Mouse (Mus musculus): ENCODE data around the gene Islr.
"Not testable (repeated sequence)": the region's sequence is repeated elsewhere in the genome, so short reads cannot be mapped to it uniquely, and the experiment has no call there.

Islr gene

GRCm38 (mm10) chr9:58203516-58204447 lies at the start of gene Islr, which contains the start of gene Islr2:
Islr (minus strand) TSS chr9:58204306.
Islr2 (minus strand) TSS chr9:58204319.
- DNase-seq (ENCODE audit: low read depth, low spot score) = no peak

GRCm38 (mm10) chr9:58253805-58254122 lies 49.7 kb upstream of the Islr start:
- not testable (repeated sequence) for DNase-seq (ENCODE audit: low read depth, low spot score)

- peak; percentile 93 for DNase-seq (ENCODE audit: low read depth, low spot score)
These were observed 49.1 kb upstream of the Islr start, which contains the start of gene Stoml1 for GRCm38 (mm10) chr9:58253033-58253804. Stoml1 (plus strand) TSS chr9:58253164.

- DNase-seq (ENCODE audit: low read depth, low spot score) = not testable (repeated sequence)
These were observed 46.6 kb upstream of the Islr start for GRCm38 (mm10) chr9:58250730-58251129.

- peak; percentile 59 for DNase-seq (ENCODE audit: low read depth, low spot score)
These were observed 46.2 kb upstream of the Islr start for GRCm38 (mm10) chr9:58250322-58250721.

GRCm38 (mm10) chr9:58249592-58250192 lies 45.6 kb upstream of the Islr start, which contains the start of gene Pml:
Pml (minus strand) TSS chr9:58249786.
- peak; percentile 77 for DNase-seq (ENCODE audit: low read depth, low spot score)

- peak; percentile 36 for DNase-seq (ENCODE audit: low read depth, low spot score)
These were observed 44.8 kb upstream of the Islr start for GRCm38 (mm10) chr9:58248746-58249413.

- DNase-seq (ENCODE audit: low read depth, low spot score) = no peak
These were observed 43.1 kb upstream of the Islr start for GRCm38 (mm10) chr9:58247064-58247759.

GRCm38 (mm10) chr9:58246083-58246591 lies 42.0 kb upstream of the Islr start:
- peak; percentile 61 for DNase-seq (ENCODE audit: low read depth, low spot score)

- no peak for DNase-seq (ENCODE audit: low read depth, low spot score)
These were observed 39.6 kb upstream of the Islr start for GRCm38 (mm10) chr9:58243696-58244095.

GRCm38 (mm10) chr9:58242696-58243095 lies 38.6 kb upstream of the Islr start:
- no peak for DNase-seq (ENCODE audit: low read depth, low spot score)

- no peak for DNase-seq (ENCODE audit: low read depth, low spot score)
These were observed 37.8 kb upstream of the Islr start for GRCm38 (mm10) chr9:58241780-58242485.

GRCm38 (mm10) chr9:58234502-58235015 lies 30.5 kb upstream of the Islr start:
- DNase-seq (ENCODE audit: low read depth, low spot score) = no peak

- DNase-seq (ENCODE audit: low read depth, low spot score) = no peak
These were observed 28.3 kb upstream of the Islr start for GRCm38 (mm10) chr9:58232374-58232773.

- DNase-seq (ENCODE audit: low read depth, low spot score) = no peak
These were observed 27.6 kb upstream of the Islr start for GRCm38 (mm10) chr9:58231746-58232145.

- no peak for DNase-seq (ENCODE audit: low read depth, low spot score)
These were observed 24.8 kb upstream of the Islr start for GRCm38 (mm10) chr9:58228777-58229466.

- DNase-seq (ENCODE audit: low read depth, low spot score) = peak; percentile 64
These were observed 22.1 kb upstream of the Islr start for GRCm38 (mm10) chr9:58225915-58226913.

GRCm38 (mm10) chr9:58224356-58224755 lies 20.2 kb upstream of the Islr start:
- no peak for DNase-seq (ENCODE audit: low read depth, low spot score)

Data from A20 (cell line).